Mouse (Mus musculus): ENCODE measurements around the gene Ryr2.

GRCm38 (mm10) chr13:11958271-11958670, 148.5 kb downstream of the Ryr2 start:
- TF ChIP-seq CTCF (IDR thresholded peaks at IDR 0.05; ENCODE audit: extremely low read depth, insufficient read depth, low read length) (no peak), POLR2A (IDR thresholded peaks at IDR 0.05; ENCODE audit: extremely low read depth, insufficient read depth, low read length) (no peak)
